ENCODE assay signal across 8 mouse cellular contexts in genomic region chr11:96824783-96825495, GRCm38 (mm10). TPM values are rescaled to one million over a fixed set of nuclear protein-coding genes. Genes with fewer than 3 reads are reported as not detected.
A peak's percentile ranks its signal among the peaks of the same experiment; 100 is the strongest.
DNase-seq lines count a peak whose midpoint lies in the region; ATAC-seq and TF ChIP-seq lines count a peak whose summit lies in the region.

No protein-coding gene starts in this region.

- peak; percentile 18; the same call in 1 of the 2 replicates for TF ChIP-seq CTCF in heart, adult 2 months (IDR thresholded peaks at IDR 0.05)

- peak; percentile 64; the same call in 1 of the 2 replicates for TF ChIP-seq EP300 in heart, adult 2 months (IDR thresholded peaks at IDR 0.05; ENCODE audit: insufficient read depth, low read depth, low read length)

- no peak for ATAC-seq in liver, embryonic 16.5 days (ENCODE audit: low read depth)
- no peak for ATAC-seq in granulocyte monocyte progenitor cell, adult 5-6 weeks (replicated peaks; ENCODE audit: poor library complexity, severe bottlenecking)

- peak; percentile 41; the same call in 1 of the 2 replicates for TF ChIP-seq POLR2A in heart, adult 2 months (IDR thresholded peaks at IDR 0.05; ENCODE audit: insufficient read depth, low read depth, low read length)

- H3K36me3 ChIP-seq in heart, adult 2 months (ENCODE audit: control insufficient read depth, insufficient read depth, low read length): peaks cover 7% of the 10 kb centered on the region
- H3K36me3 ChIP-seq in liver, embryonic 16.5 days (ENCODE audit: control insufficient read depth, insufficient read depth): peaks cover 25% of the 10 kb centered on the region

- H3K4me1 ChIP-seq in heart, adult 2 months (ENCODE audit: control insufficient read depth, insufficient read depth, low read length): peaks cover 23% of the 10 kb centered on the region
- H3K4me1 ChIP-seq in liver, embryonic 16.5 days (ENCODE audit: control insufficient read depth, low read depth, low read length): peaks cover 64% of the 10 kb centered on the region

- peak; percentile 48 for DNase-seq in retina, adult 2 months (ENCODE audit: low read depth, low spot score)
- DNase-seq in retina, embryonic 14.5 days (ENCODE audit: low spot score): no peak
- DNase-seq in cerebellum, postnatal 14 days: peak; percentile 82 to 86
- DNase-seq in heart, adult 2 months: peak; percentile 83 to 87
- peak; percentile 63 for DNase-seq in kidney, adult 11 months
- DNase-seq in ovary, postnatal 36 days (ENCODE audit: low spot score): peak; percentile 85

- no peaks in the 10 kb centered on the region for H3K9me3 ChIP-seq in liver, embryonic 16.5 days (replicated peaks; ENCODE audit: control insufficient read depth, low read length)

- intact Hi-C loops in heart, adult 2 months (cut with DNase I): loop anchor here (5.0 kb wide), 1 partner anchor 142 kb away; no protein-coding TSS in a partner anchor

- H3K27ac ChIP-seq in heart, adult 2 months: peak overlapping the region; percentile 99
- peak overlapping the region; percentile 49; the same call in 1 of the 2 replicates for H3K27ac ChIP-seq in liver, embryonic 16.5 days (ENCODE audit: low read length)

- peak overlapping the region; percentile 83 for H3K4me3 ChIP-seq in heart, adult 2 months
- peak overlapping the region; percentile 52; the same call in 1 of the 2 replicates for H3K4me3 ChIP-seq in liver, embryonic 16.5 days (ENCODE audit: low read depth, low read length)

- H3K27me3 ChIP-seq in heart, adult 2 months (ENCODE audit: control insufficient read depth, insufficient read depth, low read length): no peaks in the 10 kb centered on the region
- no peaks in the 10 kb centered on the region for H3K27me3 ChIP-seq in liver, embryonic 16.5 days (ENCODE audit: control insufficient read depth, insufficient read depth, low read depth, low read length)

- peaks cover 13% of the 10 kb centered on the region for H3K79me2 ChIP-seq in heart, adult 2 months (replicated peaks; ENCODE audit: control insufficient read depth, insufficient read depth, low read length)

- peak overlapping the region; percentile 71 for H3K9ac ChIP-seq in heart, adult 2 months (ENCODE audit: low read depth, low read length)
- peak overlapping the region; percentile 40; the same call in 1 of the 2 replicates for H3K9ac ChIP-seq in liver, embryonic 16.5 days (ENCODE audit: low read depth, low read length)

- H3K4me2 ChIP-seq in liver, embryonic 16.5 days (ENCODE audit: low read depth, low read length): peak overlapping the region; percentile 76

- 7% methylated on average over 7 of the region's 7 CpGs for WGBS in heart, adult 2 months
- 51% methylated on average over 7 of the region's 7 CpGs for WGBS in liver, embryonic 16.5 days (ENCODE audit: insufficient replicate concordance)

RNA-seq across cellular contexts. Expression of gene Nfe2l1, which starts 4.8 kb away (rescaled TPM):
- total RNA-seq in heart, adult 2 months (2021): 100 to 1,000 TPM; 395 to 436 TPM
- 397 and 529 TPM in 2 replicates for polyA plus RNA-seq in heart, adult 2 months (2012; rRNA removed)
- polyA plus RNA-seq in liver, embryonic 16.5 days (2015; fragmentation: Nextera tagmentation; extraction: Ambion mirVana): 19.7 and 20.1 TPM in 2 replicates
- 22.2 and 39.8 TPM in 2 replicates for total RNA-seq in granulocyte monocyte progenitor cell, adult 5-6 weeks (2014; fragmentation: Nextera tagmentation)
- total RNA-seq in granulocyte monocyte progenitor cell, adult 5-6 weeks (2017): 35.2 and 39.9 TPM in 2 replicates

RNA-seq across cellular contexts. Expression of gene Copz2, which starts 24.7 kb away (rescaled TPM):
- 10 to 100 TPM; 35.0 to 36.9 TPM for total RNA-seq in heart, adult 2 months (2021)
- polyA plus RNA-seq in heart, adult 2 months (2012; rRNA removed): 55.0 and 76.6 TPM in 2 replicates
- polyA plus RNA-seq in liver, embryonic 16.5 days (2015; fragmentation: Nextera tagmentation; extraction: Ambion mirVana): 24.0 and 25.7 TPM in 2 replicates
- total RNA-seq in granulocyte monocyte progenitor cell, adult 5-6 weeks (2014; fragmentation: Nextera tagmentation): 1.4 and 7.4 TPM in 2 replicates
- total RNA-seq in granulocyte monocyte progenitor cell, adult 5-6 weeks (2017): 3.9 and 4.4 TPM in 2 replicates

RNA-seq across cellular contexts. Expression of gene Cbx1, which starts 36.0 kb away (rescaled TPM):
- 10 to 100 TPM; 34.8 to 36.9 TPM for total RNA-seq in heart, adult 2 months (2021)
- 8.4 and 11.1 TPM in 2 replicates for polyA plus RNA-seq in heart, adult 2 months (2012; rRNA removed)
- polyA plus RNA-seq in liver, embryonic 16.5 days (2015; fragmentation: Nextera tagmentation; extraction: Ambion mirVana): 24.7 and 26.2 TPM in 2 replicates
- 56.0 and 60.6 TPM in 2 replicates for total RNA-seq in granulocyte monocyte progenitor cell, adult 5-6 weeks (2014; fragmentation: Nextera tagmentation)
- total RNA-seq in granulocyte monocyte progenitor cell, adult 5-6 weeks (2017): 78.9 and 79.8 TPM in 2 replicates

RNA-seq across cellular contexts. Expression of gene Snx11, which starts 47.6 kb away (rescaled TPM):
- total RNA-seq in heart, adult 2 months (2021): 10 to 100 TPM; 11.6 to 12.5 TPM
- 11.1 and 16.2 TPM in 2 replicates for polyA plus RNA-seq in heart, adult 2 months (2012; rRNA removed)
- polyA plus RNA-seq in liver, embryonic 16.5 days (2015; fragmentation: Nextera tagmentation; extraction: Ambion mirVana): 7.1 and 7.7 TPM in 2 replicates
- total RNA-seq in granulocyte monocyte progenitor cell, adult 5-6 weeks (2014; fragmentation: Nextera tagmentation): 20.6 and 29.3 TPM in 2 replicates
- 13.5 and 17.7 TPM in 2 replicates for total RNA-seq in granulocyte monocyte progenitor cell, adult 5-6 weeks (2017)

Comparison
In these comparisons a context has a peak if more than half of its experiments do, and no peak if none do; other contexts are left out.
1. RNA of gene Nfe2l1, which starts 4.8 kb away (total RNA-seq): 395 to 436 TPM in heart, adult 2 months; 22.2 to 39.9 TPM in granulocyte monocyte progenitor cell, adult 5-6 weeks; every median in the first group is over 4 times any median in the second.
2. RNA of gene Copz2, which starts 24.7 kb away (total RNA-seq): 35.0 to 36.9 TPM in heart, adult 2 months; 1.4 to 7.4 TPM in granulocyte monocyte progenitor cell, adult 5-6 weeks; every median in the first group is over 4 times any median in the second.